Mouse (Mus musculus): ENCODE measurements around the gene Defb26. TPM values are rescaled to one million over a fixed set of nuclear protein-coding genes. Genes with fewer than 3 reads are reported as not detected.

Defb26 gene
- total RNA-seq, 2 experiments from 2014 or later, result not detected

- peak; percentile 38 for DNase-seq (ENCODE audit: low spot score)
Observed at GRCm38 (mm10) chr2:152470973-152471372, 40.5 kb downstream of the Defb26 start.

GRCm38 (mm10) chr2:152464570-152465150 lies 46.8 kb downstream of the Defb26 start, which contains the start of gene Defb23:
Defb23 (minus strand) TSS chr2:152464620.
- no peak for DNase-seq (ENCODE audit: low spot score)

- no peak for DNase-seq (ENCODE audit: low spot score)
Observed at GRCm38 (mm10) chr2:152459241-152459640, 52.3 kb downstream of the Defb26 start.

Other genes with a start within 250 kb of the Defb26 start
- 10 to 100 TPM; 18.6 to 25.1 TPM for gene Tbc1d20, start 217.9 kb downstream of the Defb26 start, total RNA-seq (2021)
- gene Rbck1, start 179.0 kb downstream of the Defb26 start, total RNA-seq (2021), result 10 to 100 TPM; 24.6 to 26.6 TPM
- 1 to 10 TPM in 1 of 2 experiments, under 1 TPM in 1; 0.55 to 1.5 TPM for gene Trib3, start 167.7 kb downstream of the Defb26 start, total RNA-seq (2021)
- gene Nrsn2, start 135.1 kb downstream of the Defb26 start, total RNA-seq (2021), result not detected
- gene Sox12, start 113.6 kb downstream of the Defb26 start, total RNA-seq (2021), result under 1 TPM; 0.34 to 0.57 TPM
- gene Zcchc3, start 96.7 kb downstream of the Defb26 start, total RNA-seq (2021), result under 1 TPM; 0.62 to 0.76 TPM
- not detected for gene 6820408C15Rik, start 96.1 kb downstream of the Defb26 start, total RNA-seq (2021)
- gene Defb23, start 47.1 kb downstream of the Defb26 start, total RNA-seq (2021), result not detected
- not detected for gene Defb20, start 34.6 kb downstream of the Defb26 start, total RNA-seq (2021)
- not detected for gene Defb22, start 21.6 kb downstream of the Defb26 start, total RNA-seq (2021)
- not detected for gene Defb28, start 6.6 kb upstream of the Defb26 start, total RNA-seq (2021)
- not detected for gene Defb29, start 28.4 kb upstream of the Defb26 start, total RNA-seq (2021)
- gene Gm17416, start 57.6 kb upstream of the Defb26 start, total RNA-seq (2021), result not detected
- gene Defb21, start 61.1 kb upstream of the Defb26 start, total RNA-seq (2021), result not detected
- gene Defb19, start 68.6 kb upstream of the Defb26 start, total RNA-seq (2021), result not detected
- not detected for gene Defb45, start 87.7 kb upstream of the Defb26 start, total RNA-seq (2021)
- not detected for gene Defb36, start 92.6 kb upstream of the Defb26 start, total RNA-seq (2021)
- not detected for gene Defb25, start 111.4 kb upstream of the Defb26 start, total RNA-seq (2021)
- gene Rem1, start 115.3 kb upstream of the Defb26 start, total RNA-seq (2021), result 1 to 10 TPM; 1.6 to 3.3 TPM
- 10 to 100 TPM; 29.5 to 30.8 TPM for gene H13, start 157.8 kb upstream of the Defb26 start, total RNA-seq (2021)
- gene Mcts2, start 175.3 kb upstream of the Defb26 start, total RNA-seq (2021), result 10 to 100 TPM; 11.3 to 12.7 TPM
- 10 to 100 TPM; 16.0 to 28.5 TPM for gene Id1, start 224.6 kb upstream of the Defb26 start, total RNA-seq (2021)
- gene Cox4i2, start 242.5 kb upstream of the Defb26 start, total RNA-seq (2021), result 1 to 10 TPM; 2.6 to 3.5 TPM